Mouse (Mus musculus) layer of hippocampus, adult 2 months (tissue): ENCODE results near the gene Vmn2r85. TPM values are rescaled to one million over a fixed set of nuclear protein-coding genes. Genes with fewer than 3 reads are reported as not detected.
"Not testable (repeated sequence)": the region's sequence is repeated elsewhere in the genome, so short reads cannot be mapped to it uniquely, and the experiment has no call there.

Source experiments
- DNase-seq, 2 experiments: peaks; one replicate each; pipeline ENCODE4 v3.0.0; 2022; ENCODE audit warnings: low spot score in 2 of 2
- H3K27ac ChIP-seq: fragments of 200-600 bp; 2 replicates; pipeline ENCODE4 v1.8.1; 2022
- H3K4me3 ChIP-seq: fragments of 200-600 bp; 2 replicates; pipeline ENCODE4 v1.8.1; 2022; ENCODE audit warnings: mild to moderate bottlenecking
- CTCF ChIP-seq: fragments of 200-600 bp; conservative IDR thresholded peaks from 2 replicates; pipeline ENCODE4 v1.8.1; 2022; ENCODE audit warnings: antibody characterized with exemption, mild to moderate bottlenecking, moderate library complexity
- long read RNA-seq, 2 experiments: library from polyadenylated mRNA; stranded (forward); transcript quantifications; one replicate each; pipeline ENCODE4 v2.0.0; 2021; ENCODE audit warnings: borderline mapping rate in 2 of 2
- total RNA-seq, 2 experiments: library from RNA; stranded (reverse); gene quantifications; 2 replicates each; pipeline ENCODE4 v1.2.3; 2021

The Vmn2r85 gene
- total RNA-seq = under 1 TPM; 0.29 to 0.41 TPM
- long read RNA-seq, experiment 1 = 0 reads
- long read RNA-seq, experiment 2 = 0 reads

- not testable (repeated sequence) for H3K4me3 ChIP-seq, H3K27ac ChIP-seq, DNase-seq
Measured at GRCm38 (mm10) chr10:130429603-130430002, at the start of gene Vmn2r85. Gene Vmn2r85 (minus strand): TSS chr10:130429703.

- Histone ChIP-seq H3K27ac (no peak overlapping the region), H3K4me3 (peak overlapping the region; percentile 50)
- peak in 1 of 2 experiments; percentile 1 for DNase-seq
- no peak for TF ChIP-seq CTCF
Measured at GRCm38 (mm10) chr10:130470311-130470760, 40.8 kb upstream of the Vmn2r85 start.

GRCm38 (mm10) chr10:130455950-130456349 is 26.4 kb upstream of the Vmn2r85 start, which contains the start of gene Vmn2r86:
Gene Vmn2r86 (minus strand): TSS chr10:130456050.
- H3K4me3 ChIP-seq, H3K27ac ChIP-seq, DNase-seq: not testable (repeated sequence)

GRCm38 (mm10) chr10:130444776-130445175 is 15.3 kb upstream of the Vmn2r85 start:
- DNase-seq = no peak
- Histone ChIP-seq H3K27ac (no peak overlapping the region), H3K4me3 (no peak overlapping the region)
- no peak for TF ChIP-seq CTCF

GRCm38 (mm10) chr10:130434185-130434898 is 4.8 kb upstream of the Vmn2r85 start:
- not testable (repeated sequence) for DNase-seq, H3K27ac ChIP-seq, H3K4me3 ChIP-seq

GRCm38 (mm10) chr10:130422368-130422767 is 7.1 kb downstream of the Vmn2r85 start:
- DNase-seq, H3K4me3 ChIP-seq: not testable (repeated sequence)

GRCm38 (mm10) chr10:130420401-130420800 is 9.1 kb downstream of the Vmn2r85 start:
- no peak for DNase-seq
- Histone ChIP-seq H3K4me3 (no peak overlapping the region), H3K27ac (no peak overlapping the region)
- no peak for TF ChIP-seq CTCF

More at GRCm38 (mm10) chr10:130422368-130422767, 7.1 kb downstream of the Vmn2r85 start:
- not testable (repeated sequence) for H3K27ac ChIP-seq

GRCm38 (mm10) chr10:130419954-130420353 is 9.5 kb downstream of the Vmn2r85 start:
- not testable (repeated sequence) for DNase-seq, H3K27ac ChIP-seq, H3K4me3 ChIP-seq

- not testable (repeated sequence) for H3K27ac ChIP-seq, DNase-seq, H3K4me3 ChIP-seq
Measured at GRCm38 (mm10) chr10:130416352-130416751, 13.2 kb downstream of the Vmn2r85 start.

GRCm38 (mm10) chr10:130412167-130412698 is 17.3 kb downstream of the Vmn2r85 start:
- not testable (repeated sequence) for H3K4me3 ChIP-seq, DNase-seq, H3K27ac ChIP-seq

- DNase-seq = no peak
- Histone ChIP-seq H3K27ac (no peak within 1 kb of the TSS), H3K4me3 (no peak within 1 kb of the TSS)
- TF ChIP-seq CTCF = no peak
Measured at GRCm38 (mm10) chr10:130394232-130394631, 35.3 kb downstream of the Vmn2r85 start, which contains the start of gene Vmn2r84. Gene Vmn2r84 (minus strand): TSS chr10:130394332.

- DNase-seq = no peak
- Histone ChIP-seq H3K4me3 (no peak overlapping the region), H3K27ac (no peak overlapping the region)
- no peak for TF ChIP-seq CTCF
Measured at GRCm38 (mm10) chr10:130375145-130375544, 54.4 kb downstream of the Vmn2r85 start.

- H3K27ac ChIP-seq = no peak overlapping the region
- DNase-seq = no peak
- no peak overlapping the region for H3K4me3 ChIP-seq
- TF ChIP-seq CTCF = no peak
Measured at GRCm38 (mm10) chr10:130372491-130373173, 56.9 kb downstream of the Vmn2r85 start.
